Mouse (Mus musculus): ENCODE measurements around the gene Nrcam.

DNA sequence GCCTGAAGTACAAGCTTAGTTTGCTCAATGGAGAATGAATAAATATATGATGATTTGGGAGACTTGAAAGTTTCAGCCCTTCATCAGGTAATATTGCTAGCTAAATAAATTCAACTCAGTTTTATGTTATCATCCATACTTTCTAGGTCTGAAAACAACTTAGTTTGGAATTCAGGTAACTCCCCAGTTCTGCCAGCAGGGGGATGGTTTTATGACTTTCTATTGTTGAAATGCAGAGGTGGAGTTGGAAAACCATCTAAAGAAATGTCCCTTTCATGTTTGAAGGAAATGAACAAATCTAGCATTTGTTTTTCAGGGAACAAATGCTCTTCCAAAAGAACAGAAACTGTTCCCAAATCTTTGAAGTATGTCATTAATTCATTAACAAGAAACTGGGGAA, 146.7 kb downstream of the Nrcam start:
- peak; percentile 26 for TF ChIP-seq CTCF (IDR thresholded peaks at IDR 0.05; ENCODE audit: low read depth)
- TF ChIP-seq EP300 (IDR thresholded peaks at IDR 0.05; ENCODE audit: low read depth), result no peak
